Mouse (Mus musculus): ENCODE data around the gene Ranbp2. TPM values are rescaled to one million over a fixed set of nuclear protein-coding genes. Genes with fewer than 3 reads are reported as not detected.
A peak's percentile ranks its signal among the peaks of the same experiment; 100 is the strongest.

Gene Ranbp2
- polyA plus RNA-seq, 1 experiment from 2014 or later = 8.9 TPM

DNA sequence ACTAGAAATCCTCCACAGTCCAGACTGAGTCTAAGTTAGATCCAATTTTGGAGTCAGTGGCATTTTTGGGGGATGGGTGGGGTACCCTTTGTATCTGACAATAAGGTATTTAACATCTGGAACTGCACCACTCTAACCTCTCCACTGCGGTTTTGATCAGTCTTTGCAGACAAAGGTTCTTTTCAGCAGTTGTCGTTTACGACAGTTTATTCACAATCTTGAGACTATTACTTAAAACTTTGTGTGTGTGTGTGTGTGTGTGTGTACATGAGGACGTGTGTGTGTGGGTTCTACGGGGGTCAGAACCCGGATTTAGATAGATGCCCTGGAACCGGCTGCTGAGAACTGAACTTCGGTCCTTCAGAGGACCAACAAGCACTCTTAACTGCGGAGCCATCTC, 870 bp upstream of the Ranbp2 start:
- DNase-seq (ENCODE audit: low spot score) (no peak), ATAC-seq (ENCODE audit: low FRiP score, low TSS enrichment) (no peak; the same call in 1 of the 2 replicates)
- H3K9me3 ChIP-seq (ENCODE audit: control insufficient read depth, low read length) = no peaks in the 10 kb centered on the region
- no peaks in the 10 kb centered on the region for H3K4me1 ChIP-seq (replicated peaks; ENCODE audit: control insufficient read depth, insufficient read depth)
- H3K4me3 ChIP-seq (ENCODE audit: low read depth, low read length) = peak overlapping the region; percentile 96
- H3K36me3 ChIP-seq (ENCODE audit: control insufficient read depth, insufficient read depth, low read length) = no peaks in the 10 kb centered on the region
- H3K27ac ChIP-seq (replicated peaks) = peak overlapping the region; percentile 98
- H3K9ac ChIP-seq (ENCODE audit: low read length) = peak overlapping the region; percentile 65
- 14% methylated on average over 9 of the region's 9 CpGs for WGBS
- H3K27me3 ChIP-seq (ENCODE audit: control insufficient read depth, insufficient read depth, low read length) = no peaks in the 10 kb centered on the region
- TF ChIP-seq EP300 (optimal IDR thresholded peaks at IDR 0.05) (no peak), CTCF (IDR thresholded peaks at IDR 0.05; ENCODE audit: low read depth) (no peak)
- peak overlapping the region; percentile 58 for H3K4me2 ChIP-seq (replicated peaks; ENCODE audit: low read depth)

DNA sequence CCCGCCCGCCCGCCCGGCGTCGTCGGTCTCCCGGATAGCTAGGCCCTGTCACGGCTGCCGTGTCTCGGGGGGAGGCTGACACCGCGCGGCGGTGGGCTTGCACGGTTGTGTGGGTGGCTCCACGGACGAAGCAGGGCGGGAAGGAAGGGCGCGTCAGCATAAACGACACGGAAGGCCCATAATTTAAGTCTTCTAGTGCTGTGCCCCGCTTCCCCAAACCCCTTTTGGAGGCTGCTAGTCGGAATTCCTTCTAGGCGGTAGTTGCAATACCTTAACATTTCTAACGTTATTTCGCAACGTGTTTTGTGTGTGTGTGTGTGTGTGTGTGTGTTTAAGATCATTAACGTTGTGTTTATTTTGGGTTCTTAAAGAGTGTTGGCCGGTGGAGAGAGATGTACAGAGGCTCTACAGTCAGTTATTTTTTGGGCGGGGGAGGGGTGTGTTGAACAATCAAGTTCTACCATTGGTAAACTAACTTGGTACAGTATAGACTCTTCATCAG, 611 bp downstream of the Ranbp2 start:
- H3K4me1 ChIP-seq (replicated peaks; ENCODE audit: control insufficient read depth, insufficient read depth) = no peaks in the 10 kb centered on the region
- DNase-seq (ENCODE audit: low spot score) (no peak), ATAC-seq (ENCODE audit: low FRiP score, low TSS enrichment) (no peak)
- peak overlapping the region; percentile 98 for H3K27ac ChIP-seq (replicated peaks)
- H3K9ac ChIP-seq (ENCODE audit: low read length) = peak overlapping the region; percentile 98
- WGBS = under 1% methylated on average over 31 of the region's 32 CpGs
- TF ChIP-seq EP300 (optimal IDR thresholded peaks at IDR 0.05) = no peak
- no peak for TF ChIP-seq CTCF (IDR thresholded peaks at IDR 0.05; ENCODE audit: low read depth)
- H3K27me3 ChIP-seq (ENCODE audit: control insufficient read depth, insufficient read depth, low read length) = no peaks in the 10 kb centered on the region
- no peaks in the 10 kb centered on the region for H3K9me3 ChIP-seq (ENCODE audit: control insufficient read depth, low read length)
- H3K4me2 ChIP-seq (replicated peaks; ENCODE audit: low read depth) = peak overlapping the region; percentile 61
- peak overlapping the region; percentile 96 for H3K4me3 ChIP-seq (ENCODE audit: low read depth, low read length)
- H3K36me3 ChIP-seq (ENCODE audit: control insufficient read depth, insufficient read depth, low read length) = no peaks in the 10 kb centered on the region

GRCm38 (mm10) chr10:58451575-58451974, 4.9 kb downstream of the Ranbp2 start:
- Histone ChIP-seq H3K36me3 (ENCODE audit: control insufficient read depth, insufficient read depth, low read length) (peaks cover 9% of the 10 kb centered on the region), H3K4me3 (ENCODE audit: low read depth, low read length) (no peak overlapping the region), H3K9ac (ENCODE audit: low read length) (no peak overlapping the region), H3K4me2 (replicated peaks; ENCODE audit: low read depth) (no peak overlapping the region), H3K4me1 (replicated peaks; ENCODE audit: control insufficient read depth, insufficient read depth) (no peaks in the 10 kb centered on the region), H3K27me3 (ENCODE audit: control insufficient read depth, insufficient read depth, low read length) (no peaks in the 10 kb centered on the region), H3K9me3 (ENCODE audit: control insufficient read depth, low read length) (no peaks in the 10 kb centered on the region), H3K27ac (replicated peaks) (no peak overlapping the region)
- DNase-seq (ENCODE audit: low spot score) = no peak
- TF ChIP-seq EP300 (optimal IDR thresholded peaks at IDR 0.05) = no peak
- no peak for TF ChIP-seq CTCF (IDR thresholded peaks at IDR 0.05; ENCODE audit: low read depth)
- ATAC-seq (ENCODE audit: low FRiP score, low TSS enrichment) = no peak

GRCm38 (mm10) chr10:58452185-58452584, 5.5 kb downstream of the Ranbp2 start:
- Histone ChIP-seq H3K4me1 (replicated peaks; ENCODE audit: control insufficient read depth, insufficient read depth) (no peaks in the 10 kb centered on the region), H3K4me2 (replicated peaks; ENCODE audit: low read depth) (no peak overlapping the region), H3K27ac (replicated peaks) (no peak overlapping the region), H3K36me3 (ENCODE audit: control insufficient read depth, insufficient read depth, low read length) (peaks cover 9% of the 10 kb centered on the region), H3K4me3 (ENCODE audit: low read depth, low read length) (no peak overlapping the region), H3K9me3 (ENCODE audit: control insufficient read depth, low read length) (no peaks in the 10 kb centered on the region), H3K9ac (ENCODE audit: low read length) (no peak overlapping the region), H3K27me3 (ENCODE audit: control insufficient read depth, insufficient read depth, low read length) (no peaks in the 10 kb centered on the region)
- WGBS = 81% methylated on average over 1 of the region's 1 CpGs
- DNase-seq (ENCODE audit: low spot score) (no peak), ATAC-seq (ENCODE audit: low FRiP score, low TSS enrichment) (no peak)
- TF ChIP-seq CTCF (IDR thresholded peaks at IDR 0.05; ENCODE audit: low read depth) = no peak
- TF ChIP-seq EP300 (optimal IDR thresholded peaks at IDR 0.05) = no peak

DNA sequence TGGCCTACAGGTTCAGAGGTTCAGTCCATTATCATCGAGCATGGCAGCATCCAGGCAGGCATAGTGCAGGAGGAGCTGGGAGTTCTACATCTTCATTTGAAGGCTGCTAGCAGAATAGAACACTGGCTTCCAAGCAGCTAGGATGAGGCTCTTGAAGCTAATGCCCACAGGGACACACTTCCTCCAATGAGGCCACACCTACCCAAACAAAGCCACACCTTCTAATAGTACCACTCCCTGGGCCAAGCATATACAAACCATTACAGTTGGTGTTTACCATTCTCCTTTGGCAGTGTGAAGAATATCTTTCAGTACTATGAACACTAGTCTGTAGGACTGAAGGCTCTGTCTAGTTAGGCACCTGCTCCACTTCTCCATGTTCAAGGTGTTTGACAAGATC, 13.2 kb downstream of the Ranbp2 start:
- no peaks in the 10 kb centered on the region for H3K9me3 ChIP-seq (ENCODE audit: control insufficient read depth, low read length)
- 91% methylated on average over 1 of the region's 1 CpGs for WGBS
- no peak overlapping the region for H3K9ac ChIP-seq (ENCODE audit: low read length)
- DNase-seq (ENCODE audit: low spot score) (peak; percentile 18), ATAC-seq (ENCODE audit: low FRiP score, low TSS enrichment) (peak; percentile 89)
- TF ChIP-seq EP300 (optimal IDR thresholded peaks at IDR 0.05) = no peak
- no peak for TF ChIP-seq CTCF (IDR thresholded peaks at IDR 0.05; ENCODE audit: low read depth)
- H3K4me2 ChIP-seq (replicated peaks; ENCODE audit: low read depth) = no peak overlapping the region
- H3K4me3 ChIP-seq (ENCODE audit: low read depth, low read length) = no peak overlapping the region
- H3K27me3 ChIP-seq (ENCODE audit: control insufficient read depth, insufficient read depth, low read length) = no peaks in the 10 kb centered on the region
- H3K27ac ChIP-seq (replicated peaks) = no peak overlapping the region
- no peaks in the 10 kb centered on the region for H3K4me1 ChIP-seq (replicated peaks; ENCODE audit: control insufficient read depth, insufficient read depth)
- H3K36me3 ChIP-seq (ENCODE audit: control insufficient read depth, insufficient read depth, low read length) = peaks cover 3% of the 10 kb centered on the region; the same call in 1 of the 2 replicates

DNA sequence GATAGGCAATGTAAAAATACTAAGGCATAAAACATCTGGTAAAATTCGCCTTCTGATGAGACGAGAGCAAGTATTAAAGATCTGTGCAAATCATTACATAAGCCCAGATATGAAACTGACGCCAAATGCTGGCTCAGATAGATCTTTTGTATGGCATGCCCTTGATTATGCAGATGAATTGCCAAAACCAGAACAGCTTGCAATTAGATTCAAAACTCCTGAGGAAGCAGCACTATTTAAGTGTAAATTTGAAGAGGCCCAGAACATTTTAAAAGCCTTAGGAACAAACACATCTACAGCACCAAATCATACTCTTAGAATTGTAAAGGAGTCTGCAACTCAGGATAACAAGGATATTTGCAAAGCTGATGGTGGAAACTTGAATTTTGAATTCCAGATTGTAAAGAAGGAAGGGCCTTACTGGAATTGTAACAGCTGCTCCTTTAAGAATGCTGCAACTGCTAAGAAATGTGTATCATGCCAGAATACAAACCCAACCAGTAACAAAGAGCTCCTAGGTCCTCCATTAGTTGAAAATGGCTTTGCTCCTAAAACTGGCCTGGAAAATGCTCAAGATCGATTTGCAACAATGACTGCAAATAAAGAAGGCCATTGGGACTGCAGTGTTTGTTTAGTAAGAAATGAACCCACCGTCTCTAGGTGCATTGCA, 30.5 kb downstream of the Ranbp2 start:
- no peaks in the 10 kb centered on the region for H3K9me3 ChIP-seq (ENCODE audit: control insufficient read depth, low read length)
- no peaks in the 10 kb centered on the region for H3K27me3 ChIP-seq (ENCODE audit: control insufficient read depth, insufficient read depth, low read length)
- 85% methylated on average over 5 of the region's 5 CpGs for WGBS
- no peaks in the 10 kb centered on the region for H3K4me1 ChIP-seq (replicated peaks; ENCODE audit: control insufficient read depth, insufficient read depth)
- H3K4me3 ChIP-seq (ENCODE audit: low read depth, low read length) = no peak overlapping the region
- no peak overlapping the region for H3K27ac ChIP-seq (replicated peaks)
- no peak overlapping the region for H3K4me2 ChIP-seq (replicated peaks; ENCODE audit: low read depth)
- DNase-seq (ENCODE audit: low spot score) (no peak), ATAC-seq (ENCODE audit: low FRiP score, low TSS enrichment) (no peak)
- no peak for TF ChIP-seq CTCF (IDR thresholded peaks at IDR 0.05; ENCODE audit: low read depth)
- no peak for TF ChIP-seq EP300 (optimal IDR thresholded peaks at IDR 0.05)
- no peak overlapping the region for H3K9ac ChIP-seq (ENCODE audit: low read length)
- peaks cover 23% of the 10 kb centered on the region for H3K36me3 ChIP-seq (ENCODE audit: control insufficient read depth, insufficient read depth, low read length)
